Comparison of ENCODE assay signal across 18 mouse cellular contexts in the genomic region with DNA sequence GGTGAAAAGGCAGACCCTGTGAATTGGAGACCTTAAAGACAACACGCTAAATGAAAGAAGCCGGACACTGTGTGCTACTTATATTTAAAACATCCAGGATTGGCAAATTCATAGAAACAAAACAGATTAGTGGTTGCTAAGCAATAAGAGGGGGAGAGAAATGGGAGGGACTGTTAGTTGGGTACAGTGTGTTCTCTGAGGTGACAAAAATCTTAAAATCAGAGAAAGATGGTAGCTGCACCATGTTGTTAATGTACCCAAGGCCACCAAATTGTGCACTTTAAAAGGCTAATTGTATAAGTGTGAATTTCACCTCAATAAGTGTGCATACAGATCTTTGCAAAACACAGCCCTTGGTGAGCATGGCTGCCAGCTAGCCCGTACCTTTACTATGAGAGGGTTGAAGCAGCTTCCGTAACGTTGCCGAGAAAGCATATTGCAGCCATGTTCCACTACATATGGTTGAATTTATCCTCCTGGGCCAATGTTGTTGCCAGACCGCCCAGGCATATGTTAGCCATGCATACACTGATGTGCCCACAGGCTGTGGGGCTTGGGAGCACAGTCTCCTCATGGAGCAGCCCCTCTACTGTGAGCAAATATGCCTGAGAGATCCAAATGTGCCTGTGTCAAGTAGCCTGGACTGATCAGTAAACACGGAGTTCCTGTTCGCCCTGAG. TPM values are rescaled to one million over a fixed set of nuclear protein-coding genes. Genes with fewer than 3 reads are reported as not detected.
DNase-seq lines count a peak whose midpoint lies in the region; ATAC-seq lines count a peak whose summit lies in the region.
"Had no signal": no experiment of that assay in that cellular context is flagged by ENCODE, and none has a peak within 500 bp of the region (broad histone marks: within the 10 kb centered on the region; RNA-seq: fewer than 3 reads in every experiment).

No protein-coding gene starts in this region.

- peak; percentile 68 for DNase-seq in forebrain, embryonic 14.5 days (ENCODE audit: low spot score)
- DNase-seq in forebrain, embryonic 10.5 days (ENCODE audit: extremely low spot score, low spot score) = no peak
- no peak for DNase-seq in lung, adult 18-20 months
- peak; percentile 45 for DNase-seq in retina, postnatal 1 day
- DNase-seq in retina, embryonic 14.5 days (ENCODE audit: low spot score) = no peak
- peak; percentile 34 for DNase-seq in brain, embryonic 18.5 days (ENCODE audit: low read depth, low spot score)
- DNase-seq: adrenal gland, postnatal 10 days; cerebellum, adult 2 months; embryo, embryonic 11 days; gastrocnemius, adult 2 months; gastrocnemius, postnatal 25 days had no signal

- WGBS in forebrain, embryonic 14.5 days = 75% methylated on average over 9 of the region's 9 CpGs
- 88% methylated on average over 9 of the region's 9 CpGs for WGBS in forebrain, embryonic 10.5 days
- 67% methylated on average over 9 of the region's 9 CpGs for WGBS in lung, embryonic 15.5 days

- H3K27ac ChIP-seq in forebrain, embryonic 14.5 days (ENCODE audit: low read depth, low read length) = no peak overlapping the region
- H3K27ac ChIP-seq in forebrain, embryonic 10.5 days = no peak overlapping the region
- peak overlapping the region; percentile 39; the same call in 1 of the 2 replicates for H3K27ac ChIP-seq in lung, embryonic 15.5 days
- H3K27ac ChIP-seq: embryonic facial prominence, embryonic 15.5 days; gastrocnemius, adult 2 months; hindbrain, embryonic 10.5 days; hindbrain, embryonic 14.5 days had no signal

- no peaks in the 10 kb centered on the region for H3K36me3 ChIP-seq in forebrain, embryonic 14.5 days (ENCODE audit: control insufficient read depth, insufficient read depth, low read length)
- H3K36me3 ChIP-seq in forebrain, embryonic 10.5 days (replicated peaks) = no peaks in the 10 kb centered on the region
- H3K36me3 ChIP-seq in lung, embryonic 15.5 days = no peaks in the 10 kb centered on the region
- H3K36me3 ChIP-seq: embryonic facial prominence, embryonic 15.5 days; heart, embryonic 12.5 days; hindbrain, embryonic 10.5 days had no signal

- no peaks in the 10 kb centered on the region for H3K4me1 ChIP-seq in forebrain, embryonic 14.5 days (ENCODE audit: control insufficient read depth, insufficient read depth, low read length)
- H3K4me1 ChIP-seq in forebrain, embryonic 10.5 days = no peaks in the 10 kb centered on the region
- peaks cover 14% of the 10 kb centered on the region for H3K4me1 ChIP-seq in lung, embryonic 15.5 days
- H3K4me1 ChIP-seq: hindbrain, embryonic 10.5 days had no signal

- ATAC-seq in forebrain, embryonic 14.5 days = peak; percentile 87; the same call in 1 of the 2 replicates
- no peak for ATAC-seq in lung, embryonic 15.5 days (ENCODE audit: borderline replicate concordance, extremely low read depth, low FRiP score, low TSS enrichment)
- ATAC-seq in inflammation-experienced regulatory T-cells, adult 6 months = no peak

- H3K27me3 ChIP-seq in forebrain, embryonic 14.5 days (replicated peaks; ENCODE audit: control insufficient read depth, insufficient read depth, low read length) = no peaks in the 10 kb centered on the region
- H3K27me3 ChIP-seq in forebrain, embryonic 10.5 days (ENCODE audit: poor library complexity, severe bottlenecking) = no peaks in the 10 kb centered on the region
- H3K27me3 ChIP-seq in lung, embryonic 15.5 days = no peaks in the 10 kb centered on the region
- H3K27me3 ChIP-seq: embryonic facial prominence, embryonic 15.5 days; heart, embryonic 12.5 days had no signal

- H3K9ac ChIP-seq in forebrain, embryonic 14.5 days (ENCODE audit: low read length) = no peak overlapping the region
- no peak overlapping the region for H3K9ac ChIP-seq in lung, embryonic 15.5 days
- H3K9ac ChIP-seq: embryonic facial prominence, embryonic 15.5 days; heart, embryonic 12.5 days; hindbrain, embryonic 14.5 days had no signal

- no peak overlapping the region for H3K4me2 ChIP-seq in forebrain, embryonic 14.5 days (ENCODE audit: low read length)
- no peak overlapping the region for H3K4me2 ChIP-seq in lung, embryonic 15.5 days
- H3K4me2 ChIP-seq: embryonic facial prominence, embryonic 15.5 days; heart, embryonic 12.5 days; hindbrain, embryonic 14.5 days had no signal

- H3K4me3 ChIP-seq in forebrain, embryonic 14.5 days (ENCODE audit: low read depth, low read length) = no peak overlapping the region
- H3K4me3 ChIP-seq in forebrain, embryonic 10.5 days = no peak overlapping the region
- no peak overlapping the region for H3K4me3 ChIP-seq in lung, embryonic 15.5 days
- H3K4me3 ChIP-seq: embryonic facial prominence, embryonic 15.5 days; erythroblast, embryonic 14.5 days; gastrocnemius, adult 2 months; heart, embryonic 12.5 days; hindbrain, embryonic 10.5 days had no signal

- H3K9me3 ChIP-seq in forebrain, embryonic 14.5 days (replicated peaks; ENCODE audit: control insufficient read depth, low read length) = no peaks in the 10 kb centered on the region
- no peaks in the 10 kb centered on the region for H3K9me3 ChIP-seq in forebrain, embryonic 10.5 days
- no peaks in the 10 kb centered on the region for H3K9me3 ChIP-seq in lung, embryonic 15.5 days
- H3K9me3 ChIP-seq: embryonic facial prominence, embryonic 15.5 days; heart, embryonic 12.5 days; hindbrain, embryonic 10.5 days had no signal

RNA-seq across cellular contexts. Expression of gene Fmod, which starts 12.6 kb away (rescaled TPM):
- polyA plus RNA-seq in forebrain, embryonic 14.5 days (2014; fragmentation: Nextera tagmentation; extraction: Ambion mirVana) = 3.3 and 7.7 TPM in 2 replicates
- polyA plus RNA-seq in forebrain, embryonic 10.5 days (2016; fragmentation: Nextera tagmentation; extraction: Ambion mirVana) = 1.3 TPM in 2 replicates
- 193 and 195 TPM in 2 replicates for polyA plus RNA-seq in lung, embryonic 15.5 days (2015; fragmentation: Nextera tagmentation; extraction: Ambion mirVana)
- not detected for polyA plus RNA-seq in inflammation-experienced regulatory T-cells, adult 6 months (2017; shearing (Covaris generic))
- polyA plus RNA-seq: erythroblast, embryonic 14.5 days had no signal

RNA-seq across cellular contexts. Expression of gene Btg2, which starts 54.5 kb away (rescaled TPM):
- polyA plus RNA-seq in forebrain, embryonic 14.5 days (2014; fragmentation: Nextera tagmentation; extraction: Ambion mirVana) = 67.3 and 82.6 TPM in 2 replicates
- polyA plus RNA-seq in forebrain, embryonic 10.5 days (2016; fragmentation: Nextera tagmentation; extraction: Ambion mirVana) = 64.6 and 68.6 TPM in 2 replicates
- polyA plus RNA-seq in lung, embryonic 15.5 days (2015; fragmentation: Nextera tagmentation; extraction: Ambion mirVana) = 111 and 115 TPM in 2 replicates
- 100 to 1,000 TPM; 168 to 251 (median 221) TPM for polyA plus RNA-seq in inflammation-experienced regulatory T-cells, adult 6 months (2017; shearing (Covaris generic))

Comparison
In these comparisons a context has a peak if more than half of its experiments do, and no peak if none do; other contexts are left out.
1. DNase-seq: peak in forebrain, embryonic 14.5 days (single experiment), retina, postnatal 1 day (single experiment) and brain, embryonic 18.5 days (single experiment); none in forebrain, embryonic 10.5 days (single experiment), lung, adult 18-20 months (0 of 2) and retina, embryonic 14.5 days (single experiment).
2. RNA of gene Fmod, which starts 12.6 kb away (polyA plus RNA-seq): 193 to 195 TPM in lung, embryonic 15.5 days; 3.3 to 7.7 TPM in forebrain, embryonic 14.5 days, 1.3 TPM in forebrain, embryonic 10.5 days and not detected in inflammation-experienced regulatory T-cells, adult 6 months; every median in the first group is over 10 times any median in the second.